Mouse (Mus musculus): ENCODE results near the gene Cd200.
"Not testable (repeated sequence)": the region's sequence is repeated elsewhere in the genome, so short reads cannot be mapped to it uniquely, and the experiment has no call there.

Gene Cd200

GRCm38 (mm10) chr16:45408425-45409063, at the start of gene Cd200:
Cd200 (minus strand) TSS chr16:45409053.
- DNase-seq = peak; percentile 62 to 69

- DNase-seq = no peak
Measured at GRCm38 (mm10) chr16:45454762-45455161, 45.9 kb upstream of the Cd200 start.

- no peak for DNase-seq
Measured at GRCm38 (mm10) chr16:45437230-45437739, 28.4 kb upstream of the Cd200 start.

GRCm38 (mm10) chr16:45435591-45435990, 26.7 kb upstream of the Cd200 start:
- DNase-seq = no peak

GRCm38 (mm10) chr16:45427651-45428050, 18.8 kb upstream of the Cd200 start:
- DNase-seq = no peak

- DNase-seq = no peak
Measured at GRCm38 (mm10) chr16:45413497-45413896, 4.6 kb upstream of the Cd200 start.

- not testable (repeated sequence) for DNase-seq
Measured at GRCm38 (mm10) chr16:45409064-45409446, 202 bp upstream of the Cd200 start.

- no peak for DNase-seq
Measured at GRCm38 (mm10) chr16:45407645-45408400, 1.0 kb downstream of the Cd200 start.

- DNase-seq = no peak
Measured at GRCm38 (mm10) chr16:45407091-45407490, 1.8 kb downstream of the Cd200 start.

GRCm38 (mm10) chr16:45402951-45403350, 5.9 kb downstream of the Cd200 start:
- DNase-seq = no peak

GRCm38 (mm10) chr16:45402036-45402435, 6.8 kb downstream of the Cd200 start:
- DNase-seq = no peak

GRCm38 (mm10) chr16:45399947-45400555, 8.8 kb downstream of the Cd200 start:
- DNase-seq = no peak

- DNase-seq = no peak
Measured at GRCm38 (mm10) chr16:45399411-45399810, 9.4 kb downstream of the Cd200 start.

GRCm38 (mm10) chr16:45397440-45397839, 11.4 kb downstream of the Cd200 start:
- DNase-seq = no peak

- no peak for DNase-seq
Measured at GRCm38 (mm10) chr16:45392246-45392645, 16.6 kb downstream of the Cd200 start.

- DNase-seq = no peak
Measured at GRCm38 (mm10) chr16:45391680-45392079, 17.2 kb downstream of the Cd200 start.

GRCm38 (mm10) chr16:45390286-45390956, 18.4 kb downstream of the Cd200 start:
- no peak for DNase-seq

GRCm38 (mm10) chr16:45389833-45390232, 19.0 kb downstream of the Cd200 start:
- DNase-seq = no peak

GRCm38 (mm10) chr16:45389041-45389440, 19.8 kb downstream of the Cd200 start:
- DNase-seq = no peak

- no peak for DNase-seq
Measured at GRCm38 (mm10) chr16:45381811-45382210, 27.0 kb downstream of the Cd200 start.

- DNase-seq = no peak
Measured at GRCm38 (mm10) chr16:45378959-45379358, 29.9 kb downstream of the Cd200 start.

- DNase-seq = no peak
Measured at GRCm38 (mm10) chr16:45378147-45378943, 30.5 kb downstream of the Cd200 start.

Measured in cerebellum, adult 18-20 months (tissue).